Mouse (Mus musculus) embryo, embryonic 10.5 days (tissue): Measurements from ENCODE around the gene Pakap.
A peak's percentile ranks its signal among the peaks of the same experiment; 100 is the strongest.

Experiments
- DNase-seq: peaks from one replicate; pipeline ENCODE4 v3.0.0-alpha.2; 2015; ENCODE audit warnings: low spot score

Pakap gene

GRCm38 (mm10) chr4:57770185-57770823 is 202.3 kb downstream of the Pakap start:
- DNase-seq, result no peak

GRCm38 (mm10) chr4:57771558-57772219 is 203.7 kb downstream of the Pakap start:
- DNase-seq, result no peak

DNA sequence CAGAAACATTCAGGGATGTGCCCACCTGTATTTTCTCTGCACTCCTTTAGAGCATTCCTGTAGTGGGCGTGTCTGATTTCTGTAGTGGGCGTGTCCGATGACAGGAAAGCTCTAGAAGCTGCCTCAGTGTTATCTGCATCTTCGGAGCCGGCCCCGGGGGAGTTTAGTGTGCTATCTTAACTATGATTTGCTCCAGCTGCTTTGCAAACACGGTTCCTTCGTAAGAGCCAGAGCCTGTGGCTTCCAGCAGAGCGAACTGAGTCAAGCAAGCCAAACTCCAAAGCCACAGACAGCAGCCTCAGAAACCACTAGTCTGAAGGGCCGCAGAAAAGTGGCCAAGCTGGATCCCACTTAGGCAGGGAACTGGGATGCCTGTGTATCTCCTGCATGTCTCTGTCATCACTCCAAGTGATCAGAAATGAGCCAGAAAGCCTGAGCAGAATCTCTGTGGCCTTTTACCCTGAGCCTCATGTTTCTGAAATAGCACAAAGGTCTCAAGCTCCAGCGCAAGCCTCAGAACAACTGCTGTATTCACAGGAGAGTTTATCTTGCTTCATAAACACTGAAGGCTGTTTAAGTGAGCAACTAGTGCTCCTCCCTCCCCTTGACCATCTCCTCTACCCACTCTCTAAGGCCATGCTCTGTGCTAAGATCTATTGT is 205.0 kb downstream of the Pakap start:
- no peak for DNase-seq

GRCm38 (mm10) chr4:57774517-57774916 is 206.5 kb downstream of the Pakap start:
- no peak for DNase-seq

- DNase-seq, result no peak
Observed at GRCm38 (mm10) chr4:57775582-57775981, 207.6 kb downstream of the Pakap start.

- DNase-seq, result no peak
Observed at GRCm38 (mm10) chr4:57780403-57780802, 212.4 kb downstream of the Pakap start.

- peak; percentile 74 for DNase-seq
Observed at GRCm38 (mm10) chr4:57780833-57781641, 213.1 kb downstream of the Pakap start.

GRCm38 (mm10) chr4:57781994-57782393 is 214.0 kb downstream of the Pakap start:
- peak; percentile 79 for DNase-seq

DNA sequence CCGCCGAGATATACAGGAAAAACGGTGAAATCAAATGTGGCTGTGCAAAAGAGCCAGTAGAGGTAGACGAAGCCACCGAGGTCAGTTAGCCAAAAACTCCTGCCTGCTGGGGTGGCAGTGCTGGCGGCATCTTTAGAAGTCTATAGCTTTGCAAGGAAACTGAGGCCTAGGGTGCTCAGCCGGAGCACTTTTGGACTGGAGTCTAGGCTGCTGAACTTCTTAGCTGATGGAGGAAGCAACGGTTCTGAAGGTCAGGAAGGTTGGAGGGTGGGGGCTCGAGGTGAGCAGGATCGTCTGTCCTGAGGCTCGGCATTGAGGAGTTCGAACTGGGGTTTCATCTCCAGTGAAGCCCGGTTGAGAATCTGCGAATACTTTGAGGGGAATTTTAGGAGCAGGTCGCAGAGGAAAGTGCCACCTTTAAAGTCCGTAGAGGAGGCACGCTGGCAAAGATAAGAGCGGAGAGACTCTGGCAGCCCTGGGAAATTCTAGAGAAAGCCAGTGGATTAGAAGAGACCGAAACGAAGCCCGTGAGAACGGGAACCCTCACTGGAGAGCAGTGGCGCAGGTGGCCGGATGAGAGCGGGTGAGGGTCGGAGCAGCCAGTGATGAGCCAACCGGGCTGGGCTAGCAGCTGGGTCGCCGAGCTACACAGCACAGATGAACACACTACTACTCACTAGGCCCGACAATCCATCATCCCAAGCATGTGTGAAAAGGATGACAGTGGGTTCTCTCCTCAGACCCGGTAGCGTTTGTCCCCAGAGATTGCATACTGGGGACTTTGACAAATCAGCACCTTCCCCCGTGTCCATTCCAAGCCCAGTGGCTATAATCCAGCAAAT is 214.8 kb downstream of the Pakap start:
- DNase-seq, result peak; percentile 60

DNA sequence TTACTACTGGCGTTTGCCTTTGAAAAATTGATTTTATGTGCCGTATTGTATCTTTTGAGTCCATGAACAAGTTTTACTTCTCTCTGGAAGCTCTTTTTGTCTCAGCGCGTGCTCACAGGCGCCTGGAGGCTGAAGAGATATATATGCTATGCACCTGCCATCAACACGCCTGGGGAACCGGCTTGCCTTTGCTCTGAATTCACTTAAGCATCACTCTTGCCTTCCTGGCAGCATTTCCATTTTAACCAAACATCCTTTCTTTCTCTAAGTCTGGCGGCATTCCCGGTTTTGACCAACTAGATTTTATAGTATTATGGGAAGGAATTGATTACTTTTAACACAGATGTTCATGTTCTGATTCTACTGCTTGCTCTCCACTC is 215.4 kb downstream of the Pakap start:
- DNase-seq, result no peak

GRCm38 (mm10) chr4:57783853-57784600 is 216.0 kb downstream of the Pakap start:
- no peak for DNase-seq

GRCm38 (mm10) chr4:57788709-57789108 is 220.7 kb downstream of the Pakap start:
- no peak for DNase-seq

GRCm38 (mm10) chr4:57789118-57789517 is 221.1 kb downstream of the Pakap start:
- no peak for DNase-seq

GRCm38 (mm10) chr4:57793989-57794388 is 226.0 kb downstream of the Pakap start:
- no peak for DNase-seq

DNA sequence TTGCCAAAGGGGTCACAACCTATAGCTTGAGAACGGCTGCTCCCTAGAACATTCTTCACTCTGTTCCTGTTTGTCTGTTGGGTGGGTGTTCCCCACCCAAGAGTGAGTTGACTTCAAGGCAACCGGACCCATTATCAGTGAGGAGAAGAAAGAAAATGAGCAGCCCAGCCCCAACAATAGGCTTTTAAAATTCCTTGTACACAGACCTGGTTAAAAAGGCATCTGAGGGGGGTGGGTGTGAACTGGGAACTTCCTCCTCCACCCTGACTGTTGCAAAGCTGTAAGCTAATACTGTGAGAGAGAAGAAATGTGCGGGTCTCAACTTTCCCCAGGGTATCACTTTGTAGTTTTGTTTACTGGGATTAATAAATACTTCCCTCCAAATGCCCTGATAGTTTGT is 226.6 kb downstream of the Pakap start:
- DNase-seq, result no peak

DNA sequence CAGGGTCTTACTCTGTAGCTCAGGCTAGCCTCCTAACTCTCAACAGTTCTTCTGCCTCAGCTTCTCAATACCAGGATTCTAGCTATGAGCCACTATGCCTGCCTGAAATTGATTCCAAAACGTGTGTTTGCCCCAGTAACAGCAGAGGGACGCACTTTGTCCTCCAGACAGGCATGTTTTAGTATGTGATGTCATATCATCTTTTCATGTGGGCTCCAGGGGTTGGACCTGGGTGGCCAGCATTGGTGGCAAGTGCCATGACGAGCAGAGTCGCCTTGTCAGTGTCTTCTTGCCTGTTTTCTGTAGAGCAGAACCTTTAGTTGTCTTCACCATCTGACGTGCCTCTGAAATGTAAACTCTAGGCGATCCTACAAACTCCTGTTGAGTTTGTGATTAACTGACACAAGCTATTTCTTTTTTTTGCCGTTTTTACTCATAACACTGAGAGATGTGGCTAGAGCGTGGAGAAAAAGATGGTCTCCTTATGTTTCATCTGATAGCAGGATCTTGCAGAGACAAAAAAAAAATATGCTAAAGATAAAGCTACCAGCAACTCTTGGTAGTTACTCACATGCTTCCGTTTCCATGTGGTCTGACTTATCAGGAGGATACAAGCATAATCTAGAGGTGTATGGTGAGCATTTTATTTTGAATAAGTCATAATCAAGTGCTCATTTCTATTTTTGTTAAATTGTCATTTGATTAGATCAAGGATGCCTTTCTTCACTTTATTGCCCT is 229.7 kb downstream of the Pakap start:
- no peak for DNase-seq

DNA sequence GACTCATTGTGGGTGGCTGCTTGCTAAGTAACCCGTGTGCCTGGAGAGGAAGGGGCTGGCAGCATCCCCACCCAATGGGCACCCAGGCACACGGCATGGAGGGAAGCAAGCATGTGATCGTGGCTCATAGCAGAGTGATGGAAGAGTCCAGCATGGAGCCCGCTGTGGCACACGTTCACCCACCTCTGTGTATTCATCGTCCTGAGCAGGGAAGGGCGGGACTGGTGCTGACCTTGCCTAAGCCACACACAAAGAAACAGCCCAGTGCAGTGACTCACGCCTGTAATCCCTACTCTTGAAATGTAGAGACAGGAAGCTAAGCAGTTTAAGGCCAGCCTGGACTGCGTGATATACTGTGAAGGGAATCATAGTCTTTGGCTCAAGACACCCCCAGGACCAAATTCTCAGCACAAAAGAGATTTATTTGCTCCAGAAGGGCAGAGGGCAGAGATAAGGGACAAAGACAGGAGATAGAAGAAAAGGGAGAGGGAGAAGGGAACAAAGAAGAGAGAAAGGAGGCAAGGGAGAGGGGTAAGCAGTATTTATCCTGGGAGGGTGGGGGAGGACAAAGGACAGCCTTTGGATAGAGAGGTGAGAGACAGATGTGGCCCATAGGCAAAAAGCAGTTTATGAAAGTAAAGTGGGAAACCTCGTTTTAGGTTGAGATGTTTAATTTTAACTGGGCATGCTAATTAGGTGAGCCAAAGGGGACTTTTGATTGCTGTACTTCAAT is 230.5 kb downstream of the Pakap start:
- peak; percentile 59 for DNase-seq

GRCm38 (mm10) chr4:57799297-57799696 is 231.3 kb downstream of the Pakap start:
- DNase-seq, result no peak

DNA sequence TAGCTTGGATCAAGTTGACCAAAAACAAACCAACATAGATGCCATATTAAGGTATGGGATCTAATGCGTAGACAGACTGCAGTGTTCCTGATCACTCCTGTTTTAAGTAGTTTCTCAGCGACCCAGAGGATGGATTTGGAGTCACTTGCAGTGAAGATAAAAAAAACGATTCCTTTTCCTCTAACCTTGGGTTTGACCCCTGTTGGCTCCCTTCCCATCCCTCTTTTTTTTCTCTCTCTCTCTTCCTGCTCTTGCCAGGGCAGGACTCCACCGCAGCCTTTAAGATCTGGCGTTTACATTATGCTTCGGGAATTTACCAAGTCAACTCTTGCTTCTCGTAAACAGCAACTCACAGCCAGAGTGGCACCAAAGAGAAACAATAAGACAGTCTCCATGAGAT is 233.3 kb downstream of the Pakap start:
- no peak for DNase-seq

- DNase-seq, result no peak
Observed at GRCm38 (mm10) chr4:57801986-57802385, 234.0 kb downstream of the Pakap start.
